Mouse (Mus musculus) right cerebral cortex, adult 18-20 months (tissue): ENCODE measurements around the gene Wdr74.
"Not testable (repeated sequence)": the region's sequence is repeated elsewhere in the genome, so short reads cannot be mapped to it uniquely, and the experiment has no call there.

Experiments used
- DNase-seq: peaks from one replicate; pipeline ENCODE4 v3.0.0; 2022; ENCODE audit warnings: mixed read lengths

Wdr74 gene

DNA sequence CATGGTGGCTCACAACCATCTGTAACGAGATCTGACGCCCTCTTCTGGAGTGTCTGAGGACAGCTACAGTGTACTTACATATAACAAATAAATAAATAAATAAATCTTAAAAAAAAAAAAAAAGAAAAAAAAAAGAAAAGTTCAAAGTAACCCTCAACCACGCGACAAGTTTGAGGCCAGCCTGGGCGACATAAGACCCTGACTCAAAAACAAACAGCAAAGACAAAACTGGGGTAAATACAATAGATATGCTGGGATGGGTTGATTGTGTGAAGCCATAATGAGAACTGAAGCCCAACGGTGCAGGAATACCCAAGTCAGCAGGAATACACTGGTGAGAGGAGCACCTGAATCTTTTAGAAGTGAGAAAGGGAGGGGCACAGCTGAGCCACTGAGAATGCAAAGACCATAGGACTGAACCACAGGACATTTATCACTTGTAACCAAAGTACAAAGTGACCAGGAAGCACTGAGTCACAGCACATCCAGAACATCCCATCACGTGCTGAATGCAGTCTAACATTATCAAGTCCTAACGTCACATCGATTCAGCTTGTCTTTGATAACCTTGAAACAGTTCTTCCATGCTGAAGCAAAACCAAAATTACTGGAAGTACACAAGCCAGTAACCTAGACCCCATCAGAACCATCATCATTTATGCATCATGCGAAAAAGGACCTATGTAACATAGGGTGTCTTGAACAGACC lies 18.7 kb upstream of the Wdr74 start:
- no peak for DNase-seq

DNA sequence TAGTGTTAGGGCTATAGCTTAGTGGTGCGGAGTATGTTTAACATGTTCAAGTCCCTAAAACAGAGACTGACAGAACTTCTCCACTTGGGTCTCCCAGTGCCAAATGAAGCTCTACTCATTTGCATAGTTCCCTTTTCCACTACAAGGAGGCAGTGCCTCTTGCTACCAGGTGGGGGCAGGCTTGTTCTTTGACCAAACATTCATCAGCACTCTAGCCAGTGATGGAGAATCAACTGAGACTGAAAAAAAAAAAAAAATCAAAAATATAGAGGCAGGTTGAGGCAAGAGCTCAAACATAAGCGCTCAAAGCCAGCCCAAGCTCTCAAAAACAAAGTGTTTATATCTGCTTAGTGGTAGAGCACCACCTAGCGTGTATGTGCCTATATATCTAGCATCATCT lies 17.3 kb upstream of the Wdr74 start:
- no peak for DNase-seq

DNA sequence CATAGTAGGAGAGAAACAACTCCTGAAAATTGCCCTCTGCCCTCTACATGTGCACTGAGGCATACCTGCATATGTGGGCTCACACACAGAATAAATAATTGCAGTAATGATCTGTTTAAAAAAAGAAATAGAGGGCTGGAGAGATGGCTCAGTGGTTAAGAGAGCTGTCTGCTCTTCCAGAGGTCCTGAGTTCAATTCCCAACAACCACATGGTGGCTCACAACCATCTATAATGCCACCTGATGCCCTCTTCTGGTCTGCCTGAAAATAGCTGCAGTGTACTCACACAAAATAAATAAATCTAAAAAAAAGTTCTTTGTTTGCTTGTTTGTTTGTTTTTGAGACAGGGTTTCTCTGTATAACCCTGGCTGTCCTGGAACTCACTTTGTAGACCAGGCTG lies 16.6 kb upstream of the Wdr74 start:
- DNase-seq, result not testable (repeated sequence)

DNA sequence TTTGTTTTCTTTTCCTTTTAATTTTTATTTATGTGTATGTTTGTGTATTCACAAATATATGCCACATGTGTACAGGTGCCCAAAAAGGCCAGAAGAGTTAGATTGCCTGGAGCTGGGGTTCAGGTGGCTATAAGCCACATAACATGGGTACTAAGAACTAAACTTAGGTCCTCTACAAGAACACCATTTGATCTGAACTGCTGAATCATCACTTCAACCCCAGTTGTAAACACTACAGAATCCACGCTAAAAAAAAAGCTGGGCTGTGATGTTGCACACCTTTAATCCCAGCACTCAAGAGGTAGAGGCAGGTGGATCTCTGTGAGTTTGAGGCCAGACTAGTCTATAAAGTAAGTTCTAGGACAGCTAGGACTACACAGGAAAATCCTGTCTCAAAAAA lies 14.2 kb upstream of the Wdr74 start:
- no peak for DNase-seq

DNA sequence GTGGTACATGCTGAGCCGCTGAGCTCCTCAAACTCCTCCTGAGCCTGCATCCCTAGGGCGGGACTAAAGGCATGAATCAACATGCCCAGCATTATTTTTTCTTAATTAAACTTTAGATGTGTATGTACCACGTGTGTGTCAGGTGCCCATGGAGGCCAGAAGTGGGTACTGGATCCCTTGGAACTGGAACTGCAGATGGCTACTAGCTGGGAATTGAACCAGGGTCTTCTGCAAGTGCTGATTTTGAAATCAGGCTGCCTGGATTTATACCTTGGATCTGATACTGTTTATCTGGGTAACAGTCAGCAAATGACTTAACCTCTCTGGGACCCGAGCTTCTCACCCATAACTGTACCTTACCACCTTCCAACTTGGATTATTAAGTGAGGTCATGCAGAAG lies 13.6 kb upstream of the Wdr74 start:
- no peak for DNase-seq

DNA sequence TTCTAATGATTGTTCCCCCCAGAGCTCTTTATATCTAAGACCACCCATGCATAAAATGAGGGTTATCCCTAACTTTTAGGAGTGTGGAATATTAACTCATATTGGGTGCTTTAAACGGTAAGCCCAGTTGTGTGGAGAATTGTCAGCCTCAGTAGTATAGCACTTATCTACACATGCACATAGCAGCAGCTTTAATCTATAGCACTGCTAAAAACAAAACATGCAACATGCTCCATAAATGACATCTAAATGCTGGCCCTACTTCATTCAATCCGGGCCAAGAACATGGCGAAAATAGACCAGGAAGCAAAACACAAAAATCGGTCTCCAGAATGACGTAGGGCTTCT lies 13.1 kb upstream of the Wdr74 start:
- DNase-seq, result no peak

DNA sequence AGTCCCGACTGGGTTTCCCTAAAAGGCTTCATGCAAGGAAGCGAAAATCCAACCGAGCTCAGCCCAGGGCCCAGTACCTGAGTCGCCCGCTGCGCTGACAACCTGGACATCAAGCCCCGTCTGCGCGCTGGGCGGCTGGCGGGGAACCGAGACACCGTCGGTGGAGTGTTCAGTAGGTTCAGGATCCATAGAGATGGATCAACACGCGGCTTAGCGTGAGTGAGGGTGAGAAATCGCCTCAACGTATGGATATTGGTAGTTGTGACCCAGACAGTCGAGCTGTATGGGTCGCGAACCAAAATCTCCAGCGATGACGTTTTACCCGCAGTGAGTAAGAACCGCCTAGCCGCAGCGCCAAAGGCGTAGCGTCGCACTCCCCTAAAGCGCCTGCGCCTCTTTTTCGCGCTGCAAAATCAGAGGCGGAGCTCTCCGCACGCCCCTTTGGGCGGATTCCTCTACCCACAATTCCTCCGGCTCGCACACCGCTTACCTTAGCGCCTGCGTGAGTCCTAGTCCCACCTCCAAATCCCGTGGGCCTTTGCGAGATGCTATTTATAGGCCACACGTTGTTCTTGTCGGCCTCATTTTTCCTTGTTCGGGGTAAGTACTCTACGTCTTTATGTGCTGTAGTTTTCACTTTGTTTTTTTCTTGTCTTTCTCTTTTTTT lies 12.6 kb upstream of the Wdr74 start, which contains the start of gene Slc3a2:
Gene Slc3a2, minus strand, starts transcription at position 463 of the 667 bp plus-strand sequence.
- DNase-seq, result peak; percentile 98

DNA sequence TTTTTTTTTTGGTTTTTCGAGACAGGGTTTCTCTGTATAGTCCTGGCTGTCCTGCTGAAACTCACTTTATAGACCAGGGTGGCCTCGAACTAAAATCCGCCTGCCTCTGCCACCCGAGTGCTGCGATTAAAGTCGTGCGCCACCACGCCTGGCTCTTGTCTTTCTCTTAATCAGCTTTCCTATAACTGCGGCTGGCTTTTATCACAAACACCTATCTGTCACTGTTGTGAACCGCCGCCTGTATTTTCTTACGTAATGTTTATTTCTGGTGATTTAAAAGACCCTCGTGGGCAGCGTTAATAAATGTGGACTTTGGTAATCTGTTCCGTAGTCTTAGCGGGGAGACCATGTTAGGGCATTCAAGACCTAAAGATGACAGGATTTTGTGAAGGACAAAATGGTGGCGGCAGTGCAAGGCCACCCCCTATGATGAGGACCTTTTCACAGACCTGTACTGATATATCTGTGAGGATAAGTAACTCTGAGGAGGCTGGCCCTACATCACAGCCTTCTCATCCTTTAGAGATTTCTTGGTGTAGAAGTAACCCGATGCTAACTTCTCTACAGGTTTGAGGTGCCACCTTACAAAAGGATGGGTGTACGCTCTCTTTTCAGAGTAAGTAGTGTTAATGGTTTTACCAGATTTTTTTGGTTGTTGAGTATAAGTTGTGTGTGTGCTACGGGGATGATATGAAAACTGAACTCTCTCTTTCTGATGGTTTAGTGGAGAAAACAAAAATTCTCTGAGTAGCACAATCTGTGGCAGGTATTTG lies 11.9 kb upstream of the Wdr74 start:
- DNase-seq, result no peak

DNA sequence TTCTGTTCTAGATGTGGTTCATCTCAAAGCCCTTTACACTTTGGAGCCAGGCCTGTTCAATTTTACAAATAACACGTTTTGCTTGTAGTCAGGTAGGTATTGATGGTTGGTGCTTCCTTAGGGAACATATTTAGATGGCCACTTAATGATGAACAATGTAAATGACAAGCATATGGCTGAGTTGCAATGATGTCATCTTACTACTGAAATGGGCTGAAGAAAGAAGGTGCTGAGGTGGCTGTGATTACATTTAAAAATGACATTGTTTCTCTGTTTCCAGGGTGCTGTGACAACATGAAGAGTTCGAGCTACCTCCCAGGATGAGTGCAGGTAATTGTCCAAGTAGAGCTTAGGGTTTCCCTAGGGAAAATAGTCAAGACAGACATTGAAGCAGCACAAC lies 11.2 kb upstream of the Wdr74 start:
- DNase-seq, result no peak

DNA sequence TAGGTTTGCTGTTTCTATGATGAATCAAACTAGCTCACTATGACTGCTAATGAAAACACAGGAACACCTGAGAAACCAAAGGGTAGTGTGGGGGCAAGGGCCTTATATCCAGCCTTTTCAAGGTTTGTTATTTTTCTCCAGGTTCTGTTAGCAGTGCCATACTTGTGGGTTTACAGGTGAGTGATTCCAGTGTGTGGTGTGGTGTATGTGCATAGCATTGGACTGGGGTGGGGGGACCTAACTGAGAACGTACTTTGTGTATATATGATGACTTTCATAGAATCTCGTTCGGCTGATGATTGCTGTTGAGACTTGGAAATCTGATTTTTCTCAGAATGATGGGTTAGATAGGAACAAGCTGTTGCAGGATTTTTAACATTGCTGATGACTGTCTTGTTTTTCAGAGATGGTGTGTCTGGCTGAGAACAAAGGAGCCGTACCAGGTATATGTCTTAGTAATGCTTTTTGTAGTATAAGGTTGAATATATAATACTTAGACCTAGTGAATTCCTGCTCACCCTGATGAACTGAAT lies 10.5 kb upstream of the Wdr74 start:
- DNase-seq, result no peak

DNA sequence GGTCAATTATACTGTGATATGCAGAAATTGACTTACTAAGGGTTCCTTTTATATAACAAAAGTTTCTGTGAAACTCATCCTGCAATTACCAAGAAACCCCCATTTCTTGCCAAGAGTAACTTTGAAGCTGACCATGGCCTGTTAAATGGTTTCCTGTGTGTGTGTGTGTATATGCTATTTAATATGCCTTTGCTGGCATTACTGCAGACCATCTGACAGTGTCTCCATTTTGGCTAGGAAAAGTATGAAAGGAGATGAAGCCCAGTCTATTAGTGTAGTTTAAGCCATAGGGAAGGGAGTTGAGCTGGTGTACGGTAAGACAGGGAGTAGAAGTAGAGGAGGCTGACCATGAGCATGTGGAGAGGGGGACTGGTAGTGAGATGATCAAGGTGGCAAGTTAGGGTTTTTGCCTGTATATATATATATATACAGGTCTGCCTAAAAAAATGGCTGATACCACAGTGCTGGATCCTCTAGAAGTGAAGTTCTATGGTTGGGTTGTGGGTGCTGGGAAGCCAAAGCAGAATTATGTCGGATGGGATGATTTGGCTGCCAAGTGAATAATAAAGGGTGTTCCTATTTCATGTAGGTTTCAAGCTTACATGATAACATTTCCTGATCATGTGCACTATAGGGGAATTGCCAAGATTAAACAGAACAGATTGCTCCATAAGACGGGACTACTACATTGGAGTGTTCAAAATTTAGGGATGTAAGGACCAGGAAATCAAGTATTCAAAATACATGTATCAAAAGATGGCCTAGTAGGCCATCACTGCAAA lies 8.8 kb upstream of the Wdr74 start:
- no peak for DNase-seq

DNA sequence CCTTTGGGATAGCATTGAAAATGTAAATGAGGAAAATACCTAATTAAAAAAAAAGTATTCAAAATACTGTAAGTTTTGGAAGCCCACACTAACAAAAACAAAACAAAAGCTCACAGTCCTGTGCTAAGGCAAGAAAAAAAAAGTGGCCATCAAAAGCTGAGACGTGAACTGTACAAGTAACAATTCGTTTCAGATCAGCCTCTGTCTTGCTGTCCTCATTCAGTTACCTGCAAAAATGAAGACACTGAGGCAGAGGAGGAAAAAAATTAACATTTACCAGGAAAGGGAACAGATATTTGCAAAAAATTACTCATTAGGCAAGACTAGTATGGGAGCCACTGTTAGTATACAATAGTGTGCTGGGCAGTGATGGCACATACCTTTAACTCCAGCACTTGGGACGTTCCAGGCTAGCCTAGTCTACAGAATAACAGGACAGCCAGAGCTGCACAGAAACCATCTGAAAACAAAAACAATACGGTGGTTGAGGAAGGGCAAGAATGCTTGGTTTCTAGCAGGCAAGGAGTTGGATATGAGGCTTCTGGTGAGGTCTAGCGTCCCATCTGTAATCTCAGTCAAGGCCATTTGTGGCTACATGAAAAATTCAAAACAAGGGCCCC lies 8.0 kb upstream of the Wdr74 start:
- DNase-seq, result no peak

DNA sequence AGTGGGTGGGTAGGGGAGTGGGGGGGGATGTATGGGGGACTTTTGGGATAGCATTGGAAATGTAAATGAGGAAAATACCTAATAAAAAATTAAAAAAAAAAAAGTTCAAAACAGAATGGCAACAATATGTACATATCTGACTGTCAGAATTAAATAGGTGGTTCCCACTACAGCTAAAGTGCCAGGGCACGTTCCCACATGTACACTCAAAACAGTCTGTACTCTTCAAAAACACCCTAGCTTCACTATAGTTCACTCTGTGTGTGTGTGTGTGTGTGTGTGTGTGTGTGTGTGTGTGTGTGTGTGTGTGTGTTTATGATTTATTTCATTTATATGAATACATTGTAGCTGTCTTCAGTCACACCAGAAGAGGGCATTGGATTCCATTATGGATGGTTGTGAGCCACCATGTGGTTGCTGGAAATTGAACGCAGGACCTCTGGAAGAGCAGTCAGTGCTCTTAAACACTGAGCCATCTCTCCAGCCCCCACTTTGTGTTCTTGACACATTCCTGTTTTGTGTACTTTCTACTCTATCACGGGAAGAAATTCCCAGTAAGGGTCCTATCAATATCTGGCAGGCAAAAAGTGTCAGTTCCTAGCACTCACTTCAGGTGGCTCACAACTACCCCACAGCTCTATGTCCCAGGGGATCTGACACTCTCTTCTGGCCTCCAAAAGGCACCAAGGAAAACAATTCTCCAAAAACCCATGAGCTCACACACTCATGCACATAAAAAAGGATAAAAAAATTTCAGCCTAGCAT lies 7.1 kb upstream of the Wdr74 start:
- not testable (repeated sequence) for DNase-seq

DNA sequence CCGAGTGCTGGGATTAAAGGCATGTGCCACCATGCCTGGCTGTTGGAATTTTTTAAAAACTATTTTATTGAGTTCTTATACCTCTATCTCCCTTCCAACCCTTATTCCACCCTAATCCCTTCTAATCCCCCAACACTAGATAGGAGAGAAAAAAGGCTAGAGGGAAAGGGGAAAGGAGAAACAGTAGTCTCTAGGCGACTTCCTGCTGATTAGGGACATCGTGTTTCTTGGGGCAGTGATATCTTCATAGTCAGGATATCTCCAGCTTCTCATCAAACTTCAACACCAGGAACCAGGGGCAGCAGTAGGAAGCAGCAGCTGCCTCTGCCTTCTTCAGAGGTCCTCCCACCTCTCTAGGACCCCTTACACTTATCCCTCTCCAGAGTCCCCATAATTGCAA lies 1.3 kb upstream of the Wdr74 start:
- no peak for DNase-seq

DNA sequence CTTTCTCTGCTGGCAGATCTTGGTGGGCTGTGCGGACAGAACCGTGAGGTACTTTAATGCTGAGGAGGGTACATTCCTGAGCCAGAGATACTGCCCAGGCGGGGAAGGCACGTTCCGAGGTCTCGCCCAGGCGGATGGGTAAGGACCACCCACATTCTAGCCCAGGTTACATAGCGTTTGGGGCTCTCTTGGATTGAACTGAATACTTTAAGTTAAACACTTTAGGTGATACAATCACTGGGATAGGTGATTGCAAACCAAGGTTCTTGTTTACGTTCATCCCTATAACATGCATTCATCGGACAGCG lies 487 bp downstream of the Wdr74 start:
- no peak for DNase-seq

DNA sequence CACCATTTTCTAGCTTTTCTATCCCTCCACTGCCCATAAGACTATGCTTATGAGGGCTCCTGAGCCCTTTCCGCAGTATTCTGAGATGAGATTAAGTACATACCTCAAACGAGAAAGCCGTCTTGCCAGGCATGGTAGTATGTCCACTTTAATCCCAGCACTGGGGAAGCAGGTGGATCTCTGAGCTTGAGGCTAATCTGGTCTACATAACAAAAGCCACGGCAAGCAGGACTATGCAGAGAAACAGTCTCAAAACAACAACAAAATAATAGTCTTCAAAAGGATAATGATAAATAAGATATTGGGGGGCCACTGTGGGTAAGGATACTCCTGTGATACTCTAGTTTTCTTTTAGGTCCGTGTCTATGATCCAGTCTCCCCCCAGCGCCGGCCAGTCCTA lies 3.3 kb downstream of the Wdr74 start:
- no peak for DNase-seq

DNA sequence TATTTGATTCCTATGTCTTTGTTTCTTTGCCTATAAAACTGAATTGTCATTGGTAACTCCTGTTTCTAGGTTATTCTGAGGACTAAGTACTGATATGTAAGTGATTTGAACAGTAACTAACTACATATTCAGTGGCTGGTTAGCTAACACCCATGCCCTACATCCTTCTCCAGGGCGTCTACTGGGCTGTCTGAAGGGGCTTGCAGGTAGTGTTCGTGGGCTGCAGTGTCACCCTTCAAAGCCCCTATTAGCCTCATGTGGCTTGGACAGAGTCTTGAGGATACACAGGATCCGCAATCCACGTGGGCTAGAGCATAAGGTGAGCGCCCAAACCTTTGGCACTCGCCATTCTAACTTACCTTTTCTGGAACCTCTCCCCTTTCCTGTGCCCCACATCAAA lies 4.0 kb downstream of the Wdr74 start:
- DNase-seq, result no peak

DNA sequence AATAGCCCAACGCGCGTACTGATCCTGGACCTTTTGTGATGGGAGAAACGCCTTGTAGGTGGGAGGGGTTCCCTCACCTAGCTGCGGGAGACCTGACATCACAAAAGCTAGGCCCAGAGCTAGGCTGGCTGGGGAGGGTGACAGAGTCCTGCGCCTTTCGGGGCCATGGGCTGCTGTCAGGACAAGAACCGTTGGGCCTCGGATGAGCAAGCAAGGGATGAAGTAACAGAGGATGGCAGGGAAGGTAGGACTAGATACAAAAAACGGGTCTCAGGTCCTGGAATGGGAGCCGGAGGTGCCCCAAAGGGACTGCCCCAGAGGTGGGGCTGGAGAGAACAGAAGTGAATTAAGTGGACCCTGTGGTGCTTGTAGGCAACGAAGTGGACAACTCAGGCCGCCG lies 5.0 kb downstream of the Wdr74 start, which contains the start of gene 1700092M07Rik:
Gene 1700092M07Rik, plus strand, starts transcription at position 116 of the 400 bp plus-strand sequence.
- no peak for DNase-seq

DNA sequence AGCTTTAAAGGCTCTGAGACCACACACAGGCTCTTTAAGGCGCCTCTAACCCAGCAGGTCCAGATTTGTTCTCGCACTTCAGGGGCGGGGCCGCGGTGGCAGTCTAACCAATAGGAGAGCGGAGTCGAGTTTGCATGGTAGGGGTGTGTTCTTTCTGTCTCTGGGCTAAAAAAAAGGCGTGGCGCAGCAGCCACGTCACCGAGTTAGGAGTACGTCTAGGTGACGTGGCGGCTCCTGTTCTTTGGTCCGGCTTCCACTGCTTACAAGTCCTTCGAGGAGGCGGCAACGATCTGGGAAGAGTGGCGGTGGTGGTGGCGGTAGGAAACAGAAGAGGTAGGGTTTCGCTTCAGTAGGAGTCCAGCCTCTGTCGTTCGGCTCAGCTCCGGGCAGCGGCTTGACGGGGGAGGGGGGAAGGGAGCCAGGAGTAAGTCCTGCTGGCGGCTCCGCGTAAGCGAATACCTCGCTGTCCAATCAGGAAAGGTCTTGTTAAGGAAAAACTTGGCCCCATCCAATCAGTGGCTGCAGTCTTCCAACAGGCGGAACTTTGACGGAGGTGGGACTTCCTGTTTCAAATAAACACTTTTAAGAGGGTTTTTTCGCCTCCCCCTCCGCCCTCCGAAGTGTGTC lies 5.7 kb downstream of the Wdr74 start, which contains the start of gene Stx5a:
Gene Stx5a, plus strand, starts transcription at position 171 of the 627 bp plus-strand sequence.
- peak; percentile 97 for DNase-seq

DNA sequence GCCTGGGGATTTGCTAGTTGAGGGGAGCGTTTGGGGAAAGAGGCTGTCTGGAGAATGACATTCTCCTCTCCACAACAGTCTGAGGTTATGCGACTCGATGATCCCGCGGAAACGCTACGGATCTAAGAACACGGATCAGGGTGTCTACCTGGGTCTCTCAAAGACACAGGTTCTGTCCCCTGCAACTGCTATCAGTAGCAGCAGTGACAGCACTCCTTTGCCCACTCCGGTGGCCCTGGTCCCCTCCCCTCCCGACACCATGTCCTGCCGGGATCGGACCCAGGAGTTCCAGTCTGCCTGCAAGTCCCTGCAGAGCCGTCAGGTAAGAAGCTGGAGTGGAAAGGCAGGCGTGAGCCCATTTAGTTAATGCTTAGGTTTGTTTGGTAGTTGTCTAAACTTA lies 6.5 kb downstream of the Wdr74 start:
- DNase-seq, result no peak

DNA sequence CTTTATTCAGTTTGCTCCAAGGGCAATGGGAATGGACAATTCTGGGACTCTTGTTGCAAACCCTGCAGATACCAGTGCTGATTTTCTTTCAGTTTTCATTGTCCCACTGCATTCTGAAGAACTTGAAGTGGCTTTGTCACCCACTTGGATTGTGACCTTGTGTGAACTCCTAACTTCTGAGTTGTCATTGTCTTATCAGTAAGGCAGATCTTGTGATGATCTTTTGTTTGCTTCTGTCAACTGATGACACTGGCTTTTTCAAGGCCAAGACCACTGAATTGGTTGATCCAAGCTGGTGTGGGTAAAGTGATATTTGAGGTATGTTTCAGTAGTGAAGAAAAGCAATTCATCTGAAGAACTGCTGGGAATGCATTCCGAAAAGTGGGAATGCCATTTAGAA lies 9.8 kb downstream of the Wdr74 start:
- no peak for DNase-seq
